Comparison of ENCODE assay signal across 9 mouse cellular contexts in the genomic region with DNA sequence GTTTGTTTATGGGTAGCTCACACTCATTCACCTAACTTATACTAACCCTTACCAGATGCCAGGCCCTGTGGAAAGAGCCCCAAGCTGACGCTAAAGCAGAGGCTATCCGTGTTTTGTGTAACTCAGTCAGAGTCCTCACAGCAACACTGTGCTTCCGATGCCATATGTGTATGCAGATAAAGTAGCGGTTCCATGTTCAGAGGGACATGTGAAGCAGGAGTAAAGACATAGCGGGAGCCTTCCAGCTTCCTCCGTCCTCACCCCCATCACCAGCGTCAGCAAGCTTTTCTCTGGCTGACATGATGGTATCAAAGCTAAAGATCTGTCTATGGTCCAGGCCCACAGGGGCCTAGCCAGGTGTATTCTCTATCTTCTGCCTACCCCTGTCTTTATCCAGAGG. TPM values are rescaled to one million over a fixed set of nuclear protein-coding genes. Genes with fewer than 3 reads are reported as not detected.
A peak's percentile ranks its signal among the peaks of the same experiment; 100 is the strongest.
DNase-seq lines count a peak whose midpoint lies in the region; ATAC-seq and TF ChIP-seq lines count a peak whose summit lies in the region.
"Had no signal": no experiment of that assay in that cellular context is flagged by ENCODE, and none has a peak within 500 bp of the region (broad histone marks: within the 10 kb centered on the region; RNA-seq: fewer than 3 reads in every experiment).

No protein-coding gene starts in this region.

- H3ac ChIP-seq in myocyte (ENCODE audit: control insufficient read depth, insufficient read length): no peak overlapping the region

- H3K79me2 ChIP-seq in myocyte (ENCODE audit: control insufficient read depth, insufficient read depth): peaks cover 75% of the 10 kb centered on the region

- WGBS in kidney, embryonic 16.5 days: 64% methylated on average over 7 of the region's 7 CpGs
- 82% methylated on average over 7 of the region's 7 CpGs for WGBS in kidney, adult 2 months
- WGBS in embryonic facial prominence, embryonic 14.5 days: 63% methylated on average over 7 of the region's 7 CpGs
- 77% methylated on average over 7 of the region's 7 CpGs for WGBS in intestine, postnatal 0 days

- no peak for DNase-seq in kidney, adult 2 months
- DNase-seq in embryonic facial prominence, embryonic 14.5 days (ENCODE audit: low spot score): no peak
- DNase-seq in frontal cortex, adult 2 months (ENCODE audit: extremely low spot score in 1 of 2, low spot score in 1 of 2): no peak
- no peak for DNase-seq in ovary, adult 18-20 months (ENCODE audit: low spot score)
- DNase-seq in adrenal gland, adult 8-10 months: no peak
- DNase-seq: retina, postnatal 1 day had no signal

- TF ChIP-seq POLR2A in kidney, adult 2 months (IDR thresholded peaks at IDR 0.05; ENCODE audit: low read depth, low read length): no peak
- no peak for TF ChIP-seq POLR2A in myocyte (IDR thresholded peaks at IDR 0.05; ENCODE audit: insufficient read length, low read depth)

- H3K36me3 ChIP-seq in kidney, embryonic 16.5 days (ENCODE audit: insufficient read depth, low read length): no peaks in the 10 kb centered on the region
- no peaks in the 10 kb centered on the region for H3K36me3 ChIP-seq in kidney, adult 2 months (ENCODE audit: control insufficient read depth, insufficient read depth, low read length)
- H3K36me3 ChIP-seq in embryonic facial prominence, embryonic 14.5 days (ENCODE audit: control insufficient read depth, insufficient read depth, low read length): no peaks in the 10 kb centered on the region
- H3K36me3 ChIP-seq in intestine, postnatal 0 days (ENCODE audit: control insufficient read depth, insufficient read depth): peaks cover 6% of the 10 kb centered on the region; the same call in 1 of the 2 replicates
- peaks cover 2% of the 10 kb centered on the region for H3K36me3 ChIP-seq in myocyte (ENCODE audit: control insufficient read depth, insufficient read depth)

- no peak for ATAC-seq in kidney, embryonic 16.5 days (ENCODE audit: low FRiP score, low TSS enrichment)
- no peak for ATAC-seq in embryonic facial prominence, embryonic 14.5 days (ENCODE audit: low read depth)
- no peak for ATAC-seq in intestine, postnatal 0 days

- H3K9me3 ChIP-seq in kidney, embryonic 16.5 days (ENCODE audit: low read length): no peaks in the 10 kb centered on the region
- H3K9me3 ChIP-seq in embryonic facial prominence, embryonic 14.5 days (ENCODE audit: control insufficient read depth, low read length): no peaks in the 10 kb centered on the region
- no peaks in the 10 kb centered on the region for H3K9me3 ChIP-seq in intestine, postnatal 0 days (ENCODE audit: control insufficient read depth)

- peaks cover 81% of the 10 kb centered on the region for H3K4me1 ChIP-seq in kidney, embryonic 16.5 days (ENCODE audit: insufficient read depth, low read length)
- H3K4me1 ChIP-seq in kidney, adult 2 months (ENCODE audit: control insufficient read depth, insufficient read depth, low read length): peaks cover 69% of the 10 kb centered on the region
- peaks cover 74% of the 10 kb centered on the region for H3K4me1 ChIP-seq in embryonic facial prominence, embryonic 14.5 days (ENCODE audit: control insufficient read depth, insufficient read depth, low read length)
- H3K4me1 ChIP-seq in intestine, postnatal 0 days (replicated peaks; ENCODE audit: control insufficient read depth, insufficient read depth, low read length): peaks cover 29% of the 10 kb centered on the region

- H3K27me3 ChIP-seq in kidney, embryonic 16.5 days (ENCODE audit: insufficient read depth, low read length): no peaks in the 10 kb centered on the region
- H3K27me3 ChIP-seq in kidney, adult 2 months (replicated peaks; ENCODE audit: control insufficient read depth, insufficient read depth, low read length): no peaks in the 10 kb centered on the region
- H3K27me3 ChIP-seq in embryonic facial prominence, embryonic 14.5 days (replicated peaks; ENCODE audit: control insufficient read depth, insufficient read depth, low read length): no peaks in the 10 kb centered on the region
- H3K27me3 ChIP-seq in intestine, postnatal 0 days (replicated peaks; ENCODE audit: control insufficient read depth, insufficient read depth, low read length): no peaks in the 10 kb centered on the region
- H3K27me3 ChIP-seq in myocyte (ENCODE audit: control insufficient read depth, insufficient read depth, insufficient read length): no peaks in the 10 kb centered on the region

- H3K4me3 ChIP-seq in kidney, embryonic 16.5 days (ENCODE audit: low read length): no peak overlapping the region
- H3K4me3 ChIP-seq in kidney, adult 2 months (ENCODE audit: insufficient read depth, low read depth, low read length): no peak overlapping the region
- 0 out of 2 replicates have a peak overlapping the region, but pooled peaks have one; percentile 79 for H3K4me3 ChIP-seq in embryonic facial prominence, embryonic 14.5 days (ENCODE audit: low read depth, low read length)
- H3K4me3 ChIP-seq in intestine, postnatal 0 days (ENCODE audit: low read depth, low read length): no peak overlapping the region
- H3K4me3 ChIP-seq in myocyte: peak overlapping the region; percentile 71

- TF ChIP-seq CTCF in kidney, adult 2 months (conservative IDR thresholded peaks at IDR 0.05; ENCODE audit: insufficient read depth, insufficient read length, low read depth, low read length): no peak
- TF ChIP-seq CTCF in intestine, postnatal 0 days (IDR thresholded peaks at IDR 0.05; ENCODE audit: low read depth): no peak

- H3K27ac ChIP-seq in kidney, embryonic 16.5 days (ENCODE audit: low read length): no peak overlapping the region
- H3K27ac ChIP-seq in kidney, adult 2 months (ENCODE audit: insufficient read depth, low read depth, low read length): no peak overlapping the region
- H3K27ac ChIP-seq in embryonic facial prominence, embryonic 14.5 days (replicated peaks; ENCODE audit: low read depth, low read length): no peak overlapping the region
- H3K27ac ChIP-seq in intestine, postnatal 0 days (ENCODE audit: low read depth, low read length): no peak overlapping the region

- peak overlapping the region; percentile 73 for H3K4me2 ChIP-seq in kidney, embryonic 16.5 days (replicated peaks; ENCODE audit: low read depth, low read length)
- peak overlapping the region; percentile 97 for H3K4me2 ChIP-seq in embryonic facial prominence, embryonic 14.5 days (ENCODE audit: low read depth, low read length)
- H3K4me2 ChIP-seq in intestine, postnatal 0 days (replicated peaks; ENCODE audit: low read depth): peak overlapping the region; percentile 99; the same call in 1 of the 2 replicates
- H3K4me2 ChIP-seq in myocyte (ENCODE audit: low read depth): peak overlapping the region; percentile 93

- peak overlapping the region; percentile 36; the same call in 1 of the 2 replicates for H3K9ac ChIP-seq in kidney, embryonic 16.5 days (replicated peaks; ENCODE audit: low read length)
- 0 out of 2 replicates have a peak overlapping the region, but pooled peaks have one; percentile 92 for H3K9ac ChIP-seq in embryonic facial prominence, embryonic 14.5 days (ENCODE audit: low read depth, low read length)
- H3K9ac ChIP-seq in intestine, postnatal 0 days (ENCODE audit: low read depth, low read length): peak overlapping the region; percentile 31; the same call in 1 of the 2 replicates

TF ChIP-seq in myocyte, 11 proteins besides CTCF, POLR2A, EP300 and RAD21:
- TF ChIP-seq MYOG (IDR thresholded peaks at IDR 0.05; ENCODE audit: control insufficient read depth in 1 of 3, insufficient read depth in 1 of 3, insufficient read length in 2 of 3, low read depth in 2 of 3) (no peak), USF1 (IDR thresholded peaks at IDR 0.05; ENCODE audit: low read depth) (no peak)
TF ChIP-seq in myocyte: peak in this region for 0.

RNA-seq across cellular contexts. Expression of a gene that starts 27.5 kb away (rescaled TPM):
- polyA plus RNA-seq in kidney, embryonic 16.5 days (2015; fragmentation: Nextera tagmentation; extraction: Ambion mirVana): 8.6 and 9.3 TPM in 2 replicates
- 6.7 and 7.4 TPM in 2 replicates for polyA plus RNA-seq in kidney, adult 2 months (2012; rRNA removed)
- polyA plus RNA-seq in embryonic facial prominence, embryonic 14.5 days (2014; fragmentation: Nextera tagmentation; extraction: Ambion mirVana): 9.4 and 9.8 TPM in 2 replicates
- 4.4 and 4.9 TPM in 2 replicates for polyA plus RNA-seq in intestine, postnatal 0 days (2015; fragmentation: Nextera tagmentation; extraction: Ambion mirVana)
- polyA plus RNA-seq in myocyte (2012; fragmentation: generic; extraction: Trizol): 13.7 TPM
- 8.6 and 8.7 TPM in 2 replicates for polyA plus RNA-seq in frontal cortex, adult 2 months (2012; rRNA removed)
- total RNA-seq in adrenal gland, adult 8-10 months (2022): 10 to 100 TPM; 21.2 to 31.2 (median 27.3) TPM

RNA-seq across cellular contexts. Expression of a gene that starts 42.9 kb away (rescaled TPM):
- polyA plus RNA-seq in kidney, embryonic 16.5 days (2015; fragmentation: Nextera tagmentation; extraction: Ambion mirVana): 1.1 and 1.2 TPM in 2 replicates
- polyA plus RNA-seq in kidney, adult 2 months (2012; rRNA removed): 0.05 TPM in 1 of 2 replicates, not detected in the other
- 1.4 TPM in 2 replicates for polyA plus RNA-seq in embryonic facial prominence, embryonic 14.5 days (2014; fragmentation: Nextera tagmentation; extraction: Ambion mirVana)
- 0.30 and 0.43 TPM in 2 replicates for polyA plus RNA-seq in intestine, postnatal 0 days (2015; fragmentation: Nextera tagmentation; extraction: Ambion mirVana)
- polyA plus RNA-seq in myocyte (2012; fragmentation: generic; extraction: Trizol): 0.46 TPM
- 4.4 and 5.3 TPM in 2 replicates for polyA plus RNA-seq in frontal cortex, adult 2 months (2012; rRNA removed)
- under 1 TPM; 0.09 to 0.56 (median 0.35) TPM for total RNA-seq in adrenal gland, adult 8-10 months (2022)

Comparison
In these comparisons a context has a peak if more than half of its experiments do, and no peak if none do; other contexts are left out.
1. H3K4me3 ChIP-seq: peak in embryonic facial prominence, embryonic 14.5 days (single experiment) and myocyte (single experiment); none in kidney, embryonic 16.5 days (single experiment), kidney, adult 2 months (single experiment) and intestine, postnatal 0 days (single experiment).
2. H3K9ac ChIP-seq: peak in every context shown above with its lines; median percentile 92 in embryonic facial prominence, embryonic 14.5 days; 36 in kidney, embryonic 16.5 days; 31 in intestine, postnatal 0 days.
3. Peak in every context shown above with its lines, with median percentiles within 50 percentile points of each other: H3K4me2 ChIP-seq.